Mouse (Mus musculus) limb, embryonic 15.5 days (tissue): ENCODE measurements around the gene Lap3. TPM values are rescaled to one million over a fixed set of nuclear protein-coding genes. Genes with fewer than 3 reads are reported as not detected.

Experiments
- ATAC-seq: fragments of 200-750 bp; cut with Nextera tagmentation; 2 replicates; pipeline ENCODE4 v1.8.0; 2017; ENCODE audit warnings: low read depth, moderate TSS enrichment; ENCODE audit not compliant: insufficient number of reproducible peaks, low FRiP score, low TSS enrichment
- H3K27ac ChIP-seq: fragments of 300-500 bp; sonication (generic); 2 replicates; pipeline ENCODE4 v1.5.1; 2015; ENCODE audit warnings: moderate library complexity, mild to moderate bottlenecking, inconsistent platforms
- H3K27me3 ChIP-seq: fragments of 300-500 bp; sonication (generic); 2 replicates; pipeline ENCODE4 v1.6.1; 2015; ENCODE audit warnings: inconsistent platforms
- H3K36me3 ChIP-seq: fragments of 300-500 bp; sonication (generic); 2 replicates; pipeline ENCODE4 v1.6.1; 2015; ENCODE audit warnings: inconsistent platforms
- H3K4me1 ChIP-seq: fragments of 300-500 bp; sonication (generic); 2 replicates; pipeline ENCODE4 v1.6.1; 2015; ENCODE audit warnings: inconsistent platforms
- H3K4me2 ChIP-seq: fragments of 300-500 bp; sonication (generic); 2 replicates; pipeline ENCODE4 v1.6.1; 2015; ENCODE audit warnings: mild to moderate bottlenecking, inconsistent platforms
- H3K4me3 ChIP-seq: fragments of 300-500 bp; sonication (generic); 2 replicates; pipeline ENCODE4 v1.5.1; 2015; ENCODE audit warnings: mild to moderate bottlenecking, inconsistent platforms
- H3K9ac ChIP-seq: fragments of 300-500 bp; sonication (generic); 2 replicates; pipeline ENCODE4 v1.6.1; 2015; ENCODE audit warnings: inconsistent platforms
- H3K9me3 ChIP-seq: fragments of 300-500 bp; sonication (generic); 2 replicates; pipeline ENCODE4 v1.6.1; 2016; ENCODE audit warnings: inconsistent platforms
- WGBS: fragments of 180-500 bp; shearing (Covaris S2); methylation state at CpG from one replicate; pipeline ENCODE4 v1.1.7; 2015; 5-methylcytosine and 5-hydroxymethylcytosine counted together
- polyA plus RNA-seq: library from polyadenylated mRNA; unstranded; fragments of >200 nt; fragmentation: Nextera tagmentation; extraction: Ambion mirVana; gene quantifications from 2 replicates; pipeline ENCODE4 v1.2.1, GENCODE M21; 2015

Lap3 gene
- polyA plus RNA-seq, 1 experiment from 2014 or later = 59.8 TPM

DNA sequence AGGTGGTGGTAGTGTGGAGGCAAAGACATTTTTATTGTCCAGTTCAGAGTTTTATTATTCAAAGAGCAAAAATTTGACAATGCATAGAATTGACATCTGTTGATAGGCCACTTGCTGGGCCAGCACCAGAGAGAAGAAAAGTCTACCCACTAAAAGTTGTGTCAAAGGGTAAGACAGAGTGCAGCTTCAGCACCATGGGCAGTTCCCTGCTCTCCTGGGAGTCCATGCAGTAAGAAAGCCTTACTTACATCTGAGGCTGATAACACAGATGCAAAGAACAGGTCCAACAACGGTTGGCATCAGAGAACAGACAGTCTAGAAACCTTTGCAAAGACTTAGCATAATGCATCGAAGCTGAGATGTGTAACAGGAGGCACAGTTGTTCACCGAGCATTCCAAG lies 36.5 kb downstream of the Lap3 start:
- no peaks in the 10 kb centered on the region for H3K4me1 ChIP-seq
- no peak for ATAC-seq
- H3K9ac ChIP-seq = no peak overlapping the region
- no peaks in the 10 kb centered on the region for H3K27me3 ChIP-seq
- no peak overlapping the region for H3K27ac ChIP-seq
- H3K9me3 ChIP-seq = no peaks in the 10 kb centered on the region
- no peak overlapping the region for H3K4me3 ChIP-seq
- WGBS = 84% methylated on average over 3 of the region's 3 CpGs
- H3K36me3 ChIP-seq = peaks cover 54% of the 10 kb centered on the region
- H3K4me2 ChIP-seq = no peak overlapping the region

DNA sequence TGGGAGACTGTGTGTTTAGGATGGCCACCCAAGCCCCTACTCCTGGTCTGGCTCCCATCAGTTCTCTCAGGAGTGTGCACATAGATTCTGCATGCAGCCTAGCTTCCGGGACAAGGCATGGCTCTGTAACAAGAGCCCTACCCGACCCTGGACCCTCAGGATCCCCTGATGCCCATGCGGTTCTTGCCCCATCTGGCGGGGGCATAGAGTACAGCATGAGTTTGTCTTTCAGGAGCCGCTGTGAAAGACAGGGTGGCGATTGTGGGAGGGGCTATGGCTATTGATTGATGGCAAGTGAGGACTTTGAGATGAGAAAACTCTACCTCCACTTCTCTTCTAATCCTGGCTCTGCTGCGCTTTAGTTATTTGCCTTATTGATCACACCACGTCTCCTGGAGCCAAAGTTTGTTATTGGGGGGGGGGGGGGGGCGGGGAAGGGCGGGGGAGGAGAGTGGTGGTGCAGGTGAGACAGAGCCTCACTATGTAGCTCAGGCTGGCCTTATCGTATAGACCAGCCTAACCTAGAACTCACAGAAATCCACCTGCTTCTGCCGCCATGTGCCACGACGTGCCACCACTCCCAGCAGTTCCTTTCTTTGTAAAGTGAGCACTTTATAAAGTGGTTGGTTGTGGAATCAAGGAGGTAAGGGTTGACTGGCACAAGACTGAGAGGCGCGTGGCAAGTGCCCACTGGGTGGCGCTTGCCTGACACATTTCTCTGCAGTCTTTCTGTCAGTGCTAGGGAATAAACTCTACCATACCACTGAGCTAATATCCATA lies 41.3 kb downstream of the Lap3 start:
- Histone ChIP-seq H3K4me3 (no peak overlapping the region), H3K27me3 (no peaks in the 10 kb centered on the region), H3K36me3 (peaks cover 10% of the 10 kb centered on the region), H3K4me1 (no peaks in the 10 kb centered on the region), H3K4me2 (no peak overlapping the region), H3K27ac (no peak overlapping the region), H3K9me3 (no peaks in the 10 kb centered on the region), H3K9ac (no peak overlapping the region)
- WGBS = 9% methylated on average over 17 of the region's 17 CpGs
- no peak for ATAC-seq

DNA sequence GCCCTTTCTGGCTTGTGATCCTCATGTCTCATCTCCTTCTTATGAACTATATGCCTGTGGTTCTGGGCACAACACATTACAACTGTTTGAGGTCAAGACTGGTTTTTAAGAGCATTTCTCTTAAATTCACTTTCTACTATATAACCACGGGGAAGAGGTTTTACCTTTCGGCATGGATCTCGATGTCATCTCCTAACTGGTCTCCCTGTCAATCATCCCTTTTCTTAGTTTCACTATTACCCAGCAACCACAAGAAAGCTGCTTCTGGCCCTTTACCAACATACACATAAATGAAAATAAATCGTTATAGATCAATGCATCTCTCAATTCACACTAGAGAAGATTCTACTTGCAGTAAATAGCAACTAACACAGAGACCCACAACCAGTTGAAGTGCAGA lies 42.0 kb downstream of the Lap3 start:
- Histone ChIP-seq H3K27ac (no peak overlapping the region), H3K4me1 (no peaks in the 10 kb centered on the region), H3K36me3 (peaks cover 4% of the 10 kb centered on the region), H3K27me3 (no peaks in the 10 kb centered on the region), H3K9ac (no peak overlapping the region), H3K9me3 (no peaks in the 10 kb centered on the region), H3K4me3 (no peak overlapping the region), H3K4me2 (no peak overlapping the region)
- no peak for ATAC-seq
- 66% methylated on average over 4 of the region's 4 CpGs for WGBS

DNA sequence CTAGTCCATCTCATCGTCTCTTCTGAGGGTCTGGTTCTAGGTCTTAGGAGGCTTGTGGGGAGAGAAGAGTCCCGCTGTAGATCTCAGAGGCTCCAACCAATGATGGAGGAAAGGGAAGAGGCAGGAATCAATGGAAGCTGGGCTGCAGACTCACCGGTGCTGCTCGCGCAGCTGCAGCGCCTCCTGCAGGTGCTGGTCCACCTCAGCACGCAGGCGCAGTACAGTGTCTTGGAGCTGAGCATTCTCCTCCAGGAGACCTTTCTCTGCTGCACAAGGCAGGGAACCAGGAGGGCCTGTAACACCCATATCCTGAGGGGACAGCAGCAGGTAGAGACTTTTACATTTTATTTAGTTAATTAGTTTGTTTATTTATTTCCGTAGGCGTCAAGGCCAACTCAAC lies 46.3 kb downstream of the Lap3 start:
- Histone ChIP-seq H3K27ac (no peak overlapping the region), H3K4me1 (no peaks in the 10 kb centered on the region), H3K9ac (no peak overlapping the region), H3K36me3 (no peaks in the 10 kb centered on the region), H3K27me3 (no peaks in the 10 kb centered on the region), H3K4me3 (no peak overlapping the region), H3K4me2 (no peak overlapping the region), H3K9me3 (no peaks in the 10 kb centered on the region)
- WGBS = 57% methylated on average over 10 of the region's 10 CpGs
- ATAC-seq = no peak

DNA sequence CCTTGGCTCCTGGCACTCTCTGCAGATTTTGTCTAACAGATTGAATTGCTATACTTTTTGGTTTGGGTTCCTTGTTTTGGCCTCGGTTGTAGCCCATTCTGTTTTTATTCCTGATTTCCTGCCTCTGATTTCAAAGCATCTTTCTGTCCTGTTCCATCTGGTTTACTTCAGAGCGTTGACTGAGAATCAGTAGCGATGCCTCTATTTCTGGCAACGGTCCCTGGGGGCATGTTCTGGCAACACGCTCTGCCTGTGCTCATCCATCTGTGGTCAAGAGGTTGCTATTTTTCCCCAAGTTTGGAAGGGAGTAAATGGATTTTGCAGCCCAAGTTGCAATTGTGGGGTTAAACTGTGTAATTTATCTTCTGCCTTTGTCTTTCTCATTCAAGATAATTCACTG lies 50.2 kb downstream of the Lap3 start:
- H3K36me3 ChIP-seq = no peaks in the 10 kb centered on the region
- H3K9ac ChIP-seq = no peak overlapping the region
- H3K4me3 ChIP-seq = no peak overlapping the region
- no peaks in the 10 kb centered on the region for H3K27me3 ChIP-seq
- ATAC-seq = no peak
- H3K4me1 ChIP-seq = no peaks in the 10 kb centered on the region
- H3K4me2 ChIP-seq = no peak overlapping the region
- H3K9me3 ChIP-seq = no peaks in the 10 kb centered on the region
- WGBS = 31% methylated on average over 5 of the region's 5 CpGs
- H3K27ac ChIP-seq = no peak overlapping the region

DNA sequence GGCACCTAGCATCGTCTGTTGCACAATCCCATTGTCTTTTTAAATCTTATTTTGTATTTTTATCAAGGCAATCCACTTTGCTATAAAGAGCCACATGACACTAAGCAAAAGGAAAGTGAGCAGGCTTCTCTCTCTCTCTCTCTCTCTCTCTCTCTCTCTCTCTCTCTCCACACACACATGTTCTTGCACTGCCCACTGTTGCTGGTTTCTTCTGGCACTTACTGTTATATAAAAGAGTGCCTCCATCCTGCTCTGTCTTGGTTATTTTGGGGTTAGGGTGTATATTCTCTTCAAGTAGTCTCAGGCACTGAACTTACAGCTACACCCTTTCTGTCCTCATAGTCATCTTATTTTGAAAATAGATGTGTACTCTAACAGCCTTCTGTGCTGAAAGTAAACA lies 56.4 kb downstream of the Lap3 start:
- H3K27me3 ChIP-seq = no peaks in the 10 kb centered on the region
- no peak for ATAC-seq
- 85% methylated on average over 1 of the region's 1 CpGs for WGBS

More for the DNA sequence above, 56.4 kb downstream of the Lap3 start:
- no peak overlapping the region for H3K4me2 ChIP-seq
- no peak overlapping the region for H3K9ac ChIP-seq
- H3K27ac ChIP-seq = no peak overlapping the region
- no peaks in the 10 kb centered on the region for H3K4me1 ChIP-seq
- no peaks in the 10 kb centered on the region for H3K9me3 ChIP-seq
- no peak overlapping the region for H3K4me3 ChIP-seq
- no peaks in the 10 kb centered on the region for H3K36me3 ChIP-seq

Other genes starting within 250 kb of the Lap3 start
- gene Qdpr, start 43.1 kb upstream of the Lap3 start, polyA plus RNA-seq = 103 and 109 TPM in 2 replicates
- gene Clrn2, start 39.6 kb upstream of the Lap3 start, polyA plus RNA-seq = not detected in 2 replicates
- gene Med28, start 26.9 kb downstream of the Lap3 start, polyA plus RNA-seq = 219 and 225 TPM in 2 replicates
- gene Fam184b, start 146.2 kb downstream of the Lap3 start, polyA plus RNA-seq = 2.7 and 3.7 TPM in 2 replicates
- gene Ncapg, start 176.5 kb downstream of the Lap3 start, polyA plus RNA-seq = 33.0 and 35.7 TPM in 2 replicates